Mouse (Mus musculus) ES-E14 (cell line): ENCODE results near the gene Timm29. TPM values are rescaled to one million over a fixed set of nuclear protein-coding genes. Genes with fewer than 3 reads are reported as not detected.
A peak's percentile ranks its signal among the peaks of the same experiment; 100 is the strongest.

Source experiments
- DNase-seq: peaks from one replicate; pipeline ENCODE4 v3.0.0-alpha.2; 2013; ENCODE audit warnings: low read depth, low spot score
- H3K27ac ChIP-seq: 2 replicates; pipeline ENCODE4 v1.5.1; 2012; ENCODE audit warnings: low read depth, mild to moderate bottlenecking, low read length, moderate library complexity, mixed read lengths; ENCODE audit not compliant: poor library complexity, insufficient read depth, severe bottlenecking
- H3K36me3 ChIP-seq: 2 replicates; pipeline ENCODE4 v1.6.1; 2012; ENCODE audit warnings: mild to moderate bottlenecking, low read length, moderate library complexity, mixed read lengths; ENCODE audit not compliant: control insufficient read depth, poor library complexity, insufficient read depth, severe bottlenecking
- H3K4me1 ChIP-seq, 2 experiments: fragments of 150-350 bp in 1 of 2; sonication (generic) in 1 of 2; 2 replicates each; pipeline ENCODE4 v1.6.1; 2012; ENCODE audit warnings: low read length in 2 of 2, mild to moderate bottlenecking in 1 of 2, mixed read lengths in 1 of 2; ENCODE audit not compliant: control insufficient read depth in 2 of 2, insufficient read depth in 2 of 2, poor library complexity in 1 of 2
- H3K4me3 ChIP-seq, 2 experiments: fragments of 150-350 bp in 1 of 2; sonication (generic) in 1 of 2; 2 replicates each; pipeline ENCODE4 v1.5.1; 2012; ENCODE audit warnings: low read length in 2 of 2, low read depth in 1 of 2, mild to moderate bottlenecking in 1 of 2, mixed read lengths in 1 of 2; ENCODE audit not compliant: insufficient read depth in 1 of 2, poor library complexity in 1 of 2, severe bottlenecking in 1 of 2
- H3K9ac ChIP-seq: 2 replicates; pipeline ENCODE4 v1.6.1; 2012; ENCODE audit warnings: low read depth, mild to moderate bottlenecking, low read length, mixed read lengths; ENCODE audit not compliant: poor library complexity, insufficient read depth, severe bottlenecking
- H3K9me3 ChIP-seq: fragments of 150-350 bp; sonication (generic); 2 replicates; pipeline ENCODE4 v1.6.1; 2012; ENCODE audit warnings: low read depth, mild to moderate bottlenecking, low read length; ENCODE audit not compliant: control insufficient read depth, insufficient read depth
- CHD2 ChIP-seq: IDR thresholded peaks from 2 replicates; pipeline ENCODE4 v1.6.1; 2014; ENCODE audit warnings: mild to moderate bottlenecking, low read depth, low read length, inconsistent platforms
- HCFC1 ChIP-seq: IDR thresholded peaks from 2 replicates; pipeline ENCODE4 v1.6.1; 2012; ENCODE audit warnings: low read length, inconsistent platforms, borderline replicate concordance; ENCODE audit not compliant: insufficient read depth
- MAFK ChIP-seq: IDR thresholded peaks from 2 replicates; pipeline ENCODE4 v1.6.1; 2014; ENCODE audit warnings: mild to moderate bottlenecking, low read depth, low read length, inconsistent platforms; ENCODE audit not compliant: insufficient read depth
- ZC3H11A ChIP-seq: IDR thresholded peaks from 2 replicates; pipeline ENCODE4 v1.6.1; 2012; ENCODE audit warnings: low read depth, mild to moderate bottlenecking, inconsistent platforms, low read length, borderline replicate concordance
- ZNF384 ChIP-seq: IDR thresholded peaks from 2 replicates; pipeline ENCODE4 v1.6.1; 2012; ENCODE audit warnings: low read depth, low read length, inconsistent platforms
- in situ Hi-C, 2 experiments: fragments of 600-800 bp; cut with MboI; formaldehyde crosslinking; loops; one replicate each; pipeline ENCODE4 v1.15.1; 2025; ENCODE audit warnings: low sequenced_read_pairs in 2 of 2, inconsistent platforms in 1 of 2; ENCODE audit not compliant: unreplicated experiment in 2 of 2
- total RNA-seq: library from RNA; depleted of rRNA; stranded (reverse); fragments of 300-350 nt; gene quantifications from 2 replicates; pipeline ENCODE4 v1.2.3, GENCODE M21; 2012

Gene Timm29
- total RNA-seq, 1 experiment = 22.6 TPM

GRCm38 (mm10) chr9:21547075-21547941 is 45.2 kb upstream of the Timm29 start:
- TF ChIP-seq HCFC1 (no peak), MAFK (no peak), CHD2 (no peak), ZNF384 (no peak), ZC3H11A (no peak)
- H3K4me3 ChIP-seq = peak overlapping the region; percentile 91 to 99
- peaks cover 0 to 14% of the 10 kb centered on the region in 2 experiments; a peak in 2 of 4 replicates for H3K4me1 ChIP-seq
- H3K9me3 ChIP-seq = no peaks in the 10 kb centered on the region
- DNase-seq = peak; percentile 47
- peaks cover 10% of the 10 kb centered on the region for H3K36me3 ChIP-seq
- peak overlapping the region; percentile 99 for H3K9ac ChIP-seq
- in situ Hi-C loops = no loop called here
- peak overlapping the region; percentile 97 for H3K27ac ChIP-seq

DNA sequence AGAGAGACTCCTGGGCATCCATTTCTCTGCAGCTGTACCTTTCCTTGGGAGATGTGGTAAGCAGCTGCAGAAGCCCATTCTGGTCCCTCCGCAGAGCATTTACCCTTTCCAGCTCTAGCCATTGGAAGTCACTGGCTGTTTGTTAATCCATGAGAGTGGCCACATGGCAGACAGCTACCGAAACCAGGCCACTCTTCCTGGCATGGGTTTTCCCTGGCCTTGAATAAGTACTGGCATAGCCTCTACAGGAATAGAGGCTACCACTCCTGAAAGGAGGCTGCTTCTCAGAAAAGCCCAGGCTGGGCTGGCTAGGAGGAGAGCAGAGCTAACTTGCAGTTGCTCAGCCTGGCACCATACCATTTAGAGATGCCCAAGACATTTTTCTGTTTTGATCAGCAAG is 41.5 kb upstream of the Timm29 start:
- in situ Hi-C loops = no loop called here

GRCm38 (mm10) chr9:21553607-21554273 is 38.8 kb upstream of the Timm29 start:
- Histone ChIP-seq H3K9ac (no peak overlapping the region), H3K36me3 (peaks cover 19% of the 10 kb centered on the region), H3K9me3 (no peaks in the 10 kb centered on the region), H3K4me3 (no peak overlapping the region), H3K27ac (no peak overlapping the region), H3K4me1 (peaks cover 17 to 33% of the 10 kb centered on the region in 2 experiments)
- TF ChIP-seq CHD2 (no peak), ZNF384 (no peak), HCFC1 (no peak), MAFK (no peak), ZC3H11A (no peak)
- in situ Hi-C loops = no loop called here
- no peak for DNase-seq

More for the DNA sequence above, 41.5 kb upstream of the Timm29 start:
- no peak overlapping the region for H3K4me3 ChIP-seq
- no peaks in the 10 kb centered on the region for H3K9me3 ChIP-seq
- no peak for TF ChIP-seq MAFK
- no peak for TF ChIP-seq HCFC1
- no peak for TF ChIP-seq ZNF384
- no peak for TF ChIP-seq CHD2
- TF ChIP-seq ZC3H11A = no peak
- no peak overlapping the region for H3K27ac ChIP-seq
- DNase-seq = no peak
- peaks cover 8 to 18% of the 10 kb centered on the region in 2 experiments for H3K4me1 ChIP-seq
- H3K36me3 ChIP-seq = peaks cover 15% of the 10 kb centered on the region
- H3K9ac ChIP-seq = no peak overlapping the region

- DNase-seq = no peak
- Histone ChIP-seq H3K4me1 (peaks cover 17 to 37% of the 10 kb centered on the region in 2 experiments), H3K36me3 (peaks cover 19% of the 10 kb centered on the region), H3K27ac (no peak overlapping the region), H3K9ac (no peak overlapping the region), H3K4me3 (no peak overlapping the region), H3K9me3 (no peaks in the 10 kb centered on the region)
- no peak for TF ChIP-seq MAFK
- TF ChIP-seq ZNF384 = no peak
- in situ Hi-C loops = no loop called here
Measured at GRCm38 (mm10) chr9:21555198-21555742, 37.3 kb upstream of the Timm29 start.
